Mouse (Mus musculus): Measurements from ENCODE around the gene Cypt15.
"Not testable (repeated sequence)": the region's sequence is repeated elsewhere in the genome, so short reads cannot be mapped to it uniquely, and the experiment has no call there.

Gene Cypt15

GRCm38 (mm10) chrX:39345967-39346366 is at the start of gene Cypt15:
TSS of gene Cypt15 (plus strand) at chrX:39346267.
- DNase-seq: not testable (repeated sequence)

GRCm38 (mm10) chrX:39370932-39371331 is 24.9 kb downstream of the Cypt15 start:
- DNase-seq: no peak

DNA sequence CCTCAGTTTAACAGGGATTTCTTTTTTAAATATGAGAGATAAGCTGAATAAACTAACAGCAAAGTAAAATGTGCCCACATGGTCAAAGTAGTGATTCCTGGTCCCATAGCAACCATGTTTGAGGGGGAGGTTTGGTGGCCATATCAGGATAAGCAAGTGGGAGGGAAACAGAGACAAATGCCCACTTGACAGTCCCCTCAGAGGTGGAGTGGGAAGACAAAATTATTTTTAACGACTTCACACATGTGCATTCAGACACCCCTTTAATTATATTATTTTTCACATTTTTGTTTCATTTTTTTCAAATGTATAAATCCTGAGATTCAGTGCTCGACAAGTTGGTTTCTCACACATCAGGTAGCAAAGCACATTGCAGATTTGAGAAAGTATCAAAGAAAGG is 32.8 kb downstream of the Cypt15 start:
- DNase-seq: no peak

GRCm38 (mm10) chrX:39383806-39384205 is 37.7 kb downstream of the Cypt15 start:
- no peak for DNase-seq

Data from kidney, adult 18-20 months (tissue).